Mouse (Mus musculus): ENCODE measurements around the gene Msrb3. TPM values are rescaled to one million over a fixed set of nuclear protein-coding genes. Genes with fewer than 3 reads are reported as not detected.

Msrb3 gene
- total and polyA plus RNA-seq, 2 experiments from 2014 or later = 45.0 to 122 TPM

- Histone ChIP-seq H3K27ac (ENCODE audit: low read depth) (no peak overlapping the region), H3K9me3 (replicated peaks; ENCODE audit: control insufficient read depth, low read length) (no peaks in the 10 kb centered on the region), H3K4me2 (ENCODE audit: low read depth, low read length) (no peak overlapping the region), H3K9ac (replicated peaks; ENCODE audit: low read depth, low read length) (no peak overlapping the region), H3K27me3 (ENCODE audit: control insufficient read depth, insufficient read depth, low read length) (no peaks in the 10 kb centered on the region), H3K4me1 (ENCODE audit: control insufficient read depth, insufficient read depth) (no peaks in the 10 kb centered on the region), H3K36me3 (replicated peaks; ENCODE audit: control insufficient read depth, insufficient read depth, low read length) (peaks cover 39% of the 10 kb centered on the region), H3K4me3 (ENCODE audit: low read depth, low read length) (no peak overlapping the region)
- ATAC-seq (ENCODE audit: insufficient read depth, low read depth) (no peak), DNase-seq (ENCODE audit: low spot score) (no peak)
- no peak for TF ChIP-seq CTCF (IDR thresholded peaks at IDR 0.05; ENCODE audit: low read depth)
- TF ChIP-seq EP300 (IDR thresholded peaks at IDR 0.05; ENCODE audit: low read depth) = no peak
- WGBS = 88% methylated on average over 12 of the region's 12 CpGs
Observed at GRCm38 (mm10) chr10:120820781-120821300, 78.1 kb downstream of the Msrb3 start.

GRCm38 (mm10) chr10:120815290-120815689 is 83.6 kb downstream of the Msrb3 start:
- peaks cover 27% of the 10 kb centered on the region; the same call in 1 of the 2 replicates for H3K36me3 ChIP-seq (replicated peaks; ENCODE audit: control insufficient read depth, insufficient read depth, low read length)
- no peak overlapping the region for H3K4me3 ChIP-seq (ENCODE audit: low read depth, low read length)
- H3K4me1 ChIP-seq (ENCODE audit: control insufficient read depth, insufficient read depth) = peaks cover 17% of the 10 kb centered on the region
- no peak overlapping the region for H3K9ac ChIP-seq (replicated peaks; ENCODE audit: low read depth, low read length)
- no peak for ATAC-seq (ENCODE audit: insufficient read depth, low read depth)
- TF ChIP-seq EP300 (IDR thresholded peaks at IDR 0.05; ENCODE audit: low read depth) (no peak), CTCF (IDR thresholded peaks at IDR 0.05; ENCODE audit: low read depth) (no peak)
- WGBS = 68% methylated on average over 5 of the region's 5 CpGs
- H3K9me3 ChIP-seq (replicated peaks; ENCODE audit: control insufficient read depth, low read length) = no peaks in the 10 kb centered on the region
- no peak overlapping the region for H3K27ac ChIP-seq (ENCODE audit: low read depth)
- DNase-seq (ENCODE audit: low spot score) = no peak
- H3K27me3 ChIP-seq (ENCODE audit: control insufficient read depth, insufficient read depth, low read length) = no peaks in the 10 kb centered on the region
- no peak overlapping the region for H3K4me2 ChIP-seq (ENCODE audit: low read depth, low read length)

- peaks cover 20% of the 10 kb centered on the region; the same call in 1 of the 2 replicates for H3K36me3 ChIP-seq (replicated peaks; ENCODE audit: control insufficient read depth, insufficient read depth, low read length)
- ATAC-seq (ENCODE audit: insufficient read depth, low read depth) (peak; percentile 57; the same call in 1 of the 2 replicates), DNase-seq (ENCODE audit: low spot score) (no peak)
- WGBS = 26% methylated on average over 24 of the region's 24 CpGs
- peak overlapping the region; percentile 29 for H3K4me3 ChIP-seq (ENCODE audit: low read depth, low read length)
- TF ChIP-seq EP300 (IDR thresholded peaks at IDR 0.05; ENCODE audit: low read depth) (no peak), CTCF (IDR thresholded peaks at IDR 0.05; ENCODE audit: low read depth) (no peak)
- peaks cover 22% of the 10 kb centered on the region for H3K4me1 ChIP-seq (ENCODE audit: control insufficient read depth, insufficient read depth)
- H3K9me3 ChIP-seq (replicated peaks; ENCODE audit: control insufficient read depth, low read length) = no peaks in the 10 kb centered on the region
- H3K27me3 ChIP-seq (ENCODE audit: control insufficient read depth, insufficient read depth, low read length) = no peaks in the 10 kb centered on the region
- H3K4me2 ChIP-seq (ENCODE audit: low read depth, low read length) = peak overlapping the region; percentile 53
- peak overlapping the region; percentile 57 for H3K27ac ChIP-seq (ENCODE audit: low read depth)
- H3K9ac ChIP-seq (replicated peaks; ENCODE audit: low read depth, low read length) = peak overlapping the region; percentile 24
Observed at GRCm38 (mm10) chr10:120811796-120812443, 87.0 kb downstream of the Msrb3 start.

- Histone ChIP-seq H3K4me1 (ENCODE audit: control insufficient read depth, insufficient read depth) (peaks cover 22% of the 10 kb centered on the region), H3K9me3 (replicated peaks; ENCODE audit: control insufficient read depth, low read length) (no peaks in the 10 kb centered on the region), H3K27ac (ENCODE audit: low read depth) (no peak overlapping the region), H3K27me3 (ENCODE audit: control insufficient read depth, insufficient read depth, low read length) (no peaks in the 10 kb centered on the region), H3K9ac (replicated peaks; ENCODE audit: low read depth, low read length) (no peak overlapping the region), H3K4me3 (ENCODE audit: low read depth, low read length) (no peak overlapping the region), H3K4me2 (ENCODE audit: low read depth, low read length) (no peak overlapping the region), H3K36me3 (replicated peaks; ENCODE audit: control insufficient read depth, insufficient read depth, low read length) (peaks cover 20% of the 10 kb centered on the region; the same call in 1 of the 2 replicates)
- no peak for ATAC-seq (ENCODE audit: insufficient read depth, low read depth)
- 46% methylated on average over 4 of the region's 4 CpGs for WGBS
- TF ChIP-seq CTCF (IDR thresholded peaks at IDR 0.05; ENCODE audit: low read depth) (no peak), EP300 (IDR thresholded peaks at IDR 0.05; ENCODE audit: low read depth) (no peak)
- DNase-seq (ENCODE audit: low spot score) = no peak
Observed at GRCm38 (mm10) chr10:120810832-120811571, 87.9 kb downstream of the Msrb3 start.

- H3K9me3 ChIP-seq (replicated peaks; ENCODE audit: control insufficient read depth, low read length) = no peaks in the 10 kb centered on the region
- H3K9ac ChIP-seq (replicated peaks; ENCODE audit: low read depth, low read length) = no peak overlapping the region
- peaks cover 23% of the 10 kb centered on the region; the same call in 1 of the 2 replicates for H3K36me3 ChIP-seq (replicated peaks; ENCODE audit: control insufficient read depth, insufficient read depth, low read length)
- WGBS = 62% methylated on average over 14 of the region's 14 CpGs
- H3K27ac ChIP-seq (ENCODE audit: low read depth) = no peak overlapping the region
- no peak for TF ChIP-seq EP300 (IDR thresholded peaks at IDR 0.05; ENCODE audit: low read depth)
- no peak for TF ChIP-seq CTCF (IDR thresholded peaks at IDR 0.05; ENCODE audit: low read depth)
- no peak overlapping the region for H3K4me3 ChIP-seq (ENCODE audit: low read depth, low read length)
- H3K27me3 ChIP-seq (ENCODE audit: control insufficient read depth, insufficient read depth, low read length) = no peaks in the 10 kb centered on the region
- ATAC-seq (ENCODE audit: insufficient read depth, low read depth) (no peak), DNase-seq (ENCODE audit: low spot score) (no peak)
- peaks cover 22% of the 10 kb centered on the region for H3K4me1 ChIP-seq (ENCODE audit: control insufficient read depth, insufficient read depth)
- H3K4me2 ChIP-seq (ENCODE audit: low read depth, low read length) = no peak overlapping the region
Observed at GRCm38 (mm10) chr10:120810053-120810696, 88.7 kb downstream of the Msrb3 start.

Measured in heart, postnatal 0 days (tissue).